Mouse (Mus musculus): ENCODE measurements around the gene Ddx42. TPM values are rescaled to one million over a fixed set of nuclear protein-coding genes. Genes with fewer than 3 reads are reported as not detected.

Ddx42 gene
- polyA plus RNA-seq, 1 experiment from 2014 or later = 66.5 TPM

GRCm38 (mm10) chr11:106267871-106268270 is 51.1 kb downstream of the Ddx42 start:
- WGBS = 63% methylated on average over 5 of the region's 5 CpGs
- peak overlapping the region; percentile 41 for H3K4me2 ChIP-seq (ENCODE audit: low read length)
- no peaks in the 10 kb centered on the region for H3K9me3 ChIP-seq (ENCODE audit: control insufficient read depth, low read length)
- no peak overlapping the region for H3K9ac ChIP-seq (ENCODE audit: low read length)
- DNase-seq (ENCODE audit: low spot score) (no peak), ATAC-seq (replicated peaks; ENCODE audit: low FRiP score, low TSS enrichment, low read depth) (no peak)
- H3K27me3 ChIP-seq (replicated peaks; ENCODE audit: control insufficient read depth, insufficient read depth, low read length) = no peaks in the 10 kb centered on the region
- peak overlapping the region; percentile 79 for H3K27ac ChIP-seq (ENCODE audit: low read depth)
- H3K36me3 ChIP-seq (ENCODE audit: control insufficient read depth, insufficient read depth, low read length) = peaks cover 50% of the 10 kb centered on the region
- no peak overlapping the region for H3K4me3 ChIP-seq (ENCODE audit: low read depth, low read length)
- peaks cover 33% of the 10 kb centered on the region for H3K4me1 ChIP-seq (replicated peaks; ENCODE audit: control insufficient read depth, insufficient read depth, low read length)

DNA sequence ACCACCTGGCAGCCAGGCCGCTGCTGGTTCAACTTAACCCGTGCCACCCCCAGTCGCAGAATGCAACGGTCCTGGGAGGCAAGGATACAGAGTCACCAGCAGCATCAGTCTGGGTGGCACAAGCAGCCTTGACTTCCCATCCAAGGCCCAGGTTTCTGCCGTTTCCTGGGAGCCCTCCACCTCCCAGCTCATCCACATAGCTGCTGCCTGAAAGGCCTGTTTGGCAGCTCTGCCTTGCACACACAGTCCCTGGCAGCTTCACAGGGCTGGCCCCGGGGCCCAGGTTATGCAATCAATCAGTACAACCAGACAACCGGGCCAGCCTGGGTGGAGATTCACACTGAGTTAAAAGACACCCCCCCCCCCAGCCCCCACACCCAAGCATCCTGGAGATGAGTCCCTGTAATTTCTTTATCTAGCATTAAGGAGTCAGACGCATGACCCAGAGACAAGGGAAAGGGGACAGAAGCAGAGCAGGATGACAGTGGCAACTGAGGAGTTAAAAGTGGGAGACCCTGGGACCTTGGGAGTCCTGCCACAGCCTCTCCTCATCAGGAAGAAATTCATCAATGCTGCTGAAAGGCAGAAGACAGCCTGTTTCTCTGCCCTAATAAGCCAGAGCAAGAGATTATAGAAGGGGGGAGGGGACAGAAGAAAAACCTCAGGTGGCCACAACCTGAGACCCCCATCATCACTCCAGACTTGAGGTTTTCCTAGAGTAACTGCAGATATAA is 51.8 kb downstream of the Ddx42 start:
- H3K27ac ChIP-seq (ENCODE audit: low read depth) = peak overlapping the region; percentile 79
- H3K4me2 ChIP-seq (ENCODE audit: low read length) = peak overlapping the region; percentile 41
- H3K9ac ChIP-seq (ENCODE audit: low read length) = no peak overlapping the region
- no peaks in the 10 kb centered on the region for H3K27me3 ChIP-seq (replicated peaks; ENCODE audit: control insufficient read depth, insufficient read depth, low read length)
- H3K36me3 ChIP-seq (ENCODE audit: control insufficient read depth, insufficient read depth, low read length) = peaks cover 44% of the 10 kb centered on the region
- 18% methylated on average over 8 of the region's 8 CpGs for WGBS
- peak overlapping the region; percentile 0; the same call in 1 of the 2 replicates for H3K4me3 ChIP-seq (ENCODE audit: low read depth, low read length)
- no peaks in the 10 kb centered on the region for H3K9me3 ChIP-seq (ENCODE audit: control insufficient read depth, low read length)
- no peak for ATAC-seq (replicated peaks; ENCODE audit: low FRiP score, low TSS enrichment, low read depth)
- DNase-seq (ENCODE audit: low spot score) = no peak
- H3K4me1 ChIP-seq (replicated peaks; ENCODE audit: control insufficient read depth, insufficient read depth, low read length) = peaks cover 36% of the 10 kb centered on the region

DNA sequence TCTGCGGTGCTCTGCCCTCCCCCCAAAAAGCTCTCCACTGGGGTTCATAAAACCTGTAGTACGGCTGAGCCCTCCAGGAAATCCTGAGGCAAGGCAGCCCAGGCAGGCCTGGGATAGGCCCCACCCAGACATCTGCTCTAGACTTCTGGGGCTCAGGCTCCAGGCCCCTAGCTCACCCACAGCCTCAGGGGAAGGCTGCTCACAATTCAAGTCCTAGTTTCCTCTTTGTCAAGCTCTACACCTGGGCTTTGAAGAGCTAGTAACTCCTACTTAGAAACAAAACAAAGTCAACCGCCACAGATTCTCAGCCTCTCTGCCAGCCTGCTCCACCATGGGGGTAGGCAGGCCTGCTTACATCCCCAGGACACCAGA is 52.3 kb downstream of the Ddx42 start:
- H3K4me1 ChIP-seq (replicated peaks; ENCODE audit: control insufficient read depth, insufficient read depth, low read length) = peaks cover 36% of the 10 kb centered on the region
- DNase-seq (ENCODE audit: low spot score) (peak; percentile 74), ATAC-seq (replicated peaks; ENCODE audit: low FRiP score, low TSS enrichment, low read depth) (no peak)
- H3K9ac ChIP-seq (ENCODE audit: low read length) = peak overlapping the region; percentile 2; the same call in 1 of the 2 replicates
- H3K4me3 ChIP-seq (ENCODE audit: low read depth, low read length) = peak overlapping the region; percentile 13; the same call in 1 of the 2 replicates
- peak overlapping the region; percentile 79 for H3K27ac ChIP-seq (ENCODE audit: low read depth)
- no peaks in the 10 kb centered on the region for H3K27me3 ChIP-seq (replicated peaks; ENCODE audit: control insufficient read depth, insufficient read depth, low read length)
- peak overlapping the region; percentile 41 for H3K4me2 ChIP-seq (ENCODE audit: low read length)
- WGBS = 18% methylated on average over 3 of the region's 3 CpGs
- no peaks in the 10 kb centered on the region for H3K9me3 ChIP-seq (ENCODE audit: control insufficient read depth, low read length)
- H3K36me3 ChIP-seq (ENCODE audit: control insufficient read depth, insufficient read depth, low read length) = peaks cover 38% of the 10 kb centered on the region

GRCm38 (mm10) chr11:106271131-106271793 is 54.5 kb downstream of the Ddx42 start:
- H3K4me3 ChIP-seq (ENCODE audit: low read depth, low read length) = peak overlapping the region; percentile 83
- ATAC-seq (replicated peaks; ENCODE audit: low FRiP score, low TSS enrichment, low read depth) (no peak), DNase-seq (ENCODE audit: low spot score) (no peak)
- H3K9ac ChIP-seq (ENCODE audit: low read length) = peak overlapping the region; percentile 96
- peaks cover 16% of the 10 kb centered on the region for H3K36me3 ChIP-seq (ENCODE audit: control insufficient read depth, insufficient read depth, low read length)
- no peaks in the 10 kb centered on the region for H3K9me3 ChIP-seq (ENCODE audit: control insufficient read depth, low read length)
- H3K4me2 ChIP-seq (ENCODE audit: low read length) = peak overlapping the region; percentile 75
- peak overlapping the region; percentile 90 for H3K27ac ChIP-seq (ENCODE audit: low read depth)
- peaks cover 56% of the 10 kb centered on the region for H3K4me1 ChIP-seq (replicated peaks; ENCODE audit: control insufficient read depth, insufficient read depth, low read length)
- H3K27me3 ChIP-seq (replicated peaks; ENCODE audit: control insufficient read depth, insufficient read depth, low read length) = no peaks in the 10 kb centered on the region
- WGBS = 16% methylated on average over 5 of the region's 5 CpGs

GRCm38 (mm10) chr11:106271794-106272643 is 55.3 kb downstream of the Ddx42 start:
- Histone ChIP-seq H3K4me3 (ENCODE audit: low read depth, low read length) (peak overlapping the region; percentile 83), H3K27me3 (replicated peaks; ENCODE audit: control insufficient read depth, insufficient read depth, low read length) (no peaks in the 10 kb centered on the region), H3K4me2 (ENCODE audit: low read length) (peak overlapping the region; percentile 75), H3K36me3 (ENCODE audit: control insufficient read depth, insufficient read depth, low read length) (peaks cover 9% of the 10 kb centered on the region), H3K9ac (ENCODE audit: low read length) (peak overlapping the region; percentile 96), H3K9me3 (ENCODE audit: control insufficient read depth, low read length) (no peaks in the 10 kb centered on the region), H3K27ac (ENCODE audit: low read depth) (peak overlapping the region; percentile 90), H3K4me1 (replicated peaks; ENCODE audit: control insufficient read depth, insufficient read depth, low read length) (peaks cover 57% of the 10 kb centered on the region)
- peak; percentile 30 for ATAC-seq (replicated peaks; ENCODE audit: low FRiP score, low TSS enrichment, low read depth)
- 1% methylated on average over 41 of the region's 41 CpGs for WGBS
- peak; percentile 68 for DNase-seq (ENCODE audit: low spot score)

DNA sequence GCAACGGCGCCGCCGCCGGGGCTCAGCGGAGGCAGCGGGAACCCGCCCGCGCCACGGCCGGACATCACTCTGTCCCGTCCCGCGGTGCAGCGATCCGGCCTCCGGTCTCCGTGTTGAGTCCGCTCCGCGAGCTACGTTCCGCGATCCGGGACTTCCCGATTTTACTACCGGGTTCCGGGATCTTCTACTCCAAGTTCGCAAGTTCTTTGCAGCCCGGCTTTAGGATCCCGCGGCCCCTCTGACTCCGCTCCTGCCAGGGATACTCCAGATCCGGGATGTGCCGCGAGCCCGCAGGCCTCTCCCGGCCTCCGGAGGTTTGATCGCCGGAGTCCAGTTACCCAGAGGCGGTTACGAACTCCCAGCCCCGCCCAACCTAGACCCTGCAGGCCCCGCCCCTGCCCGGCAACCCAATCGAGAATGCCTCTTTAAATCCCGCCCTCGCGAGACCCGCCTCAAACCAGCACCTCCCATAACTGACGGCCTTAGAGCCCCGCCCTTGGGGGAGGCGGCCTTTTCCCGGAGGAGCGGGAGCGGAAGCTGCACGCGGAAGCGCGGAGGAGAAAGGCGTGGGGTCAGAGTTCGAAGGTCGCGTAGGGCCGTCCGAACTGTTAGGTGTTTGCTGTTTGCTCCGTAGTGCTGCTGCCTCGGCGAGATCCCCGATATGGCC is 56.1 kb downstream of the Ddx42 start, which contains the start of gene Smarcd2:
Gene Smarcd2 (minus strand): TSS at position 329 of the 667 bp plus-strand sequence.
- DNase-seq (ENCODE audit: low spot score) = peak; percentile 99
- Histone ChIP-seq H3K27me3 (replicated peaks; ENCODE audit: control insufficient read depth, insufficient read depth, low read length) (no peaks in the 10 kb centered on the region), H3K27ac (ENCODE audit: low read depth) (peak within 1 kb of the TSS; percentile 90), H3K9ac (ENCODE audit: low read length) (peak within 1 kb of the TSS; percentile 96), H3K36me3 (ENCODE audit: control insufficient read depth, insufficient read depth, low read length) (0 out of 2 replicates have a peak, but pooled peaks cover under 1% of the 10 kb centered on the region), H3K4me3 (ENCODE audit: low read depth, low read length) (peak within 1 kb of the TSS; percentile 83), H3K4me2 (ENCODE audit: low read length) (peak within 1 kb of the TSS; percentile 75), H3K9me3 (ENCODE audit: control insufficient read depth, low read length) (no peaks in the 10 kb centered on the region), H3K4me1 (replicated peaks; ENCODE audit: control insufficient read depth, insufficient read depth, low read length) (peaks cover 53% of the 10 kb centered on the region)
- under 1% methylated on average over 72 of the region's 72 CpGs for WGBS
- peak; percentile 94 for ATAC-seq (replicated peaks; ENCODE audit: low FRiP score, low TSS enrichment, low read depth)

- H3K4me1 ChIP-seq (replicated peaks; ENCODE audit: control insufficient read depth, insufficient read depth, low read length) = peaks cover 48% of the 10 kb centered on the region
- H3K4me2 ChIP-seq (ENCODE audit: low read length) = peak overlapping the region; percentile 62
- H3K27me3 ChIP-seq (replicated peaks; ENCODE audit: control insufficient read depth, insufficient read depth, low read length) = no peaks in the 10 kb centered on the region
- H3K27ac ChIP-seq (ENCODE audit: low read depth) = peak overlapping the region; percentile 80
- H3K9ac ChIP-seq (ENCODE audit: low read length) = peak overlapping the region; percentile 48
- ATAC-seq (replicated peaks; ENCODE audit: low FRiP score, low TSS enrichment, low read depth) (peak; percentile 14), DNase-seq (ENCODE audit: low spot score) (no peak)
- 14% methylated on average over 16 of the region's 16 CpGs for WGBS
- no peaks in the 10 kb centered on the region for H3K36me3 ChIP-seq (ENCODE audit: control insufficient read depth, insufficient read depth, low read length)
- H3K4me3 ChIP-seq (ENCODE audit: low read depth, low read length) = peak overlapping the region; percentile 83
- H3K9me3 ChIP-seq (ENCODE audit: control insufficient read depth, low read length) = no peaks in the 10 kb centered on the region
These were observed 56.6 kb downstream of the Ddx42 start for GRCm38 (mm10) chr11:106273311-106273684.

GRCm38 (mm10) chr11:106273811-106274210 is 57.1 kb downstream of the Ddx42 start:
- no peak overlapping the region for H3K4me3 ChIP-seq (ENCODE audit: low read depth, low read length)
- no peaks in the 10 kb centered on the region for H3K27me3 ChIP-seq (replicated peaks; ENCODE audit: control insufficient read depth, insufficient read depth, low read length)
- H3K9ac ChIP-seq (ENCODE audit: low read length) = no peak overlapping the region; the same call in 1 of the 2 replicates
- no peak for ATAC-seq (replicated peaks; ENCODE audit: low FRiP score, low TSS enrichment, low read depth)
- H3K4me2 ChIP-seq (ENCODE audit: low read length) = peak overlapping the region; percentile 62
- 93% methylated on average over 6 of the region's 6 CpGs for WGBS
- peaks cover 42% of the 10 kb centered on the region for H3K4me1 ChIP-seq (replicated peaks; ENCODE audit: control insufficient read depth, insufficient read depth, low read length)
- DNase-seq (ENCODE audit: low spot score) = no peak
- no peaks in the 10 kb centered on the region for H3K9me3 ChIP-seq (ENCODE audit: control insufficient read depth, low read length)
- no peak overlapping the region for H3K27ac ChIP-seq (ENCODE audit: low read depth)
- H3K36me3 ChIP-seq (ENCODE audit: control insufficient read depth, insufficient read depth, low read length) = no peaks in the 10 kb centered on the region

Measured in intestine, embryonic 14.5 days (tissue).